Mouse (Mus musculus): Measurements from ENCODE around the gene Mrpl36. TPM values are rescaled to one million over a fixed set of nuclear protein-coding genes. Genes with fewer than 3 reads are reported as not detected.

Gene Mrpl36
- total RNA-seq, 1 experiment from 2014 or later, result 72.8 TPM

DNA sequence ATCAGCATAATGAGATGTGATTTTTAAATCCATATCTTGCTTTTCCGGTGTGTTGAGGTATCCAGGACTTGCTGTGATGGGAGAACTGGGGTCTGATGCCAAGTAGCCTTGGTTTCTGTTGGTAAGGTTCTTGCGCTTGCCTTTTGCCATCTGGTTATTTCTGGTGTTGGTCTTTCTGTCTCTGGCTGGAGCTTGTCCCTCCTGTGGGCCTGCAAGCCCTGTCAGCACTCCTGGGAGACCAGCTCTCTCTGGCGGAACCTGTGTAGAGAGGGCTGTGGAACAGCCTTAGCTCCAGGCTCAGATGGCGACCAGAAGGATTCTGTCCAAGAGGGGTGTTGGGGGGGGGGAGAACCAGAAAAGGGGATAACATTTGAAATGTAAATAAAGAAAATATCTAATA lies 18.4 kb downstream of the Mrpl36 start:
- no peak for DNase-seq

DNA sequence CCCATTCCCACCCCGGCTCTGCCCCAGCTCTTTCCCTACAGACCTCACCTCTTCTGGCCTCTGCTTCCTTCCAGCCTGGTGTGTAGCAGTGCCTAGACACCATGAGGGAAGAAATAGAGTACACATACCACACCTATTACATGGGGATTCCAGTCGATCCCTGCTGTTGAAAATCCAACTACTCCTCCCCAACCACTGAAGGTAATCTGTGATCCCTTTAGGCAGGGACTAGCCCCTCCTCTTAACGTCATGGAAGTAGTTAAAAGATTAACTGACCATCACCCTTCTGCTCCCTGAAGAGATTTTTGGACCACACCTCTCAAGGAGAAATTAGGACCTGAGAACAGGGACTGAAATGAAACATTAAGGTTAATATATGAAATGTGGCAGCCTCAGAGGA lies 18.9 kb downstream of the Mrpl36 start:
- DNase-seq, result no peak

DNA sequence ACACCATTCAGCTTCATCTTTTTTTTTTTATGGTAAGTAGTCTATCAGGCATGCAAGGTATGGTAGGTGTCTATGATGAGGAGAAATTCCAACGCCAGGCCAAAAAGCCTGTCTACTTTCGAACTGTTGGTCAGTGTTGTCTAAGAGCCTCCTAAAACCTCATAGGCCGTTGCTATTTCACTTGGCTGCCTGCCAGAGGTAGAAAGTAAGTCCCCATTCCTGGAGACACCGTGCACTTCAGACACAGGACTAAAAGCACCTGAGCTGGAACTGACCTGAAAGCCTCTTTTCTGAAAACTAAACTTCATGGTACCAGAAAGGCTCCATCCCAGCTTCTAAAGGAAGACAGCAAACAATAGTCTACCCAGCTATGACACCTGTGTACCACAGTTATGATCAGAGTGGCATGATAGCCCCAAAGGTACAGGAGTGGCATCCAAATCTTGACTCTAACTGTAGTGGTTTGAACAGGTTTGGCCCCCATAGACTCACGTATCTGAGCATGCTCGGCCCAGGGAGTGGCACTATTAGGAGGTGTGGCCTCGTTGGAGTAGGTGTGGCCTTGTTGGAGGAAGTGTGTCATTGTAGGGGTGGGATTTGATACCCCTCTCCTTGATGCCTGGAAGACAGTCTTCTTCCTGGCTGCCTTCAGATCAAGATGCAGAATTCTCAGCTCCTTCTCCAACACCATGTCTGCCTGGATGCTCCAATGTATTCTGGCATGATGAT lies 19.8 kb downstream of the Mrpl36 start:
- no peak for DNase-seq

DNA sequence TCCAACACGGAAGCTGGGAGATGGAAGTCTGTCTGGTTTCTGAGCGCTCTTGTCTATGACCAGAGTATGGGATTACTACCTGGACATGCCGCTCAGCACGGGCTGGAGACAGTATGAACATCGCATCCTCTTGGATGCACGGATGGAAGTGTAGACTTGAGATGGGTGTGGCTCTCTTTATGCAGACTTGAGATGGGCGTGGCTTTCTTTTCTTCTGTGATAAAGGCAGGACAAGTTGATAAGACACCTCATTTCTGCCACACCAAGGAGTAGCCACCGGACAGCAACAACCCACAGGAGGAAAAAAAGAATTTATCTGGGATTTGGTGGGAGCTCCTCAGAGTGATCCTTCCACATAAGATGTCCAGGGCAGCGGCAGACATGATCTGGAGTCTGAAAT lies 22.4 kb downstream of the Mrpl36 start:
- no peak for DNase-seq

DNA sequence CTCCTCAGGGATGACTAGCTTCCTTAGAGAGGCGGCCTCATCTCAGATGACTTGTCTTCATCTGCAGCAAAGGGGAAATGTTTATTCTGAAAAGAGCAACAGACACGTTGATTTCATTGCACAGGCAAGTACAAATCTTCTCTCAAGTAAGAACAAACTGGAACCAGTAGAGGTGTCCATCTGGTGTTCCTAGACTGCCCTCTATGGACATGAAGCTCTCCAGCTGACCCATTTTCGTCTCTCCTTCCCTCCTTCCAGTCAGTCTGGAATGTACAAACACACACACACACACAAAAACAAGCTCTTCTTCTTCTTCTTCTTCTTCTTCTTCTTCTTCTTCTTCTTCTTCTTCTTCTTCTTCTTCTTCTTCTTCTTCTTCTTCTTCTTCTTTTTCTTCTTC lies 23.6 kb downstream of the Mrpl36 start:
- DNase-seq, result no peak

DNA sequence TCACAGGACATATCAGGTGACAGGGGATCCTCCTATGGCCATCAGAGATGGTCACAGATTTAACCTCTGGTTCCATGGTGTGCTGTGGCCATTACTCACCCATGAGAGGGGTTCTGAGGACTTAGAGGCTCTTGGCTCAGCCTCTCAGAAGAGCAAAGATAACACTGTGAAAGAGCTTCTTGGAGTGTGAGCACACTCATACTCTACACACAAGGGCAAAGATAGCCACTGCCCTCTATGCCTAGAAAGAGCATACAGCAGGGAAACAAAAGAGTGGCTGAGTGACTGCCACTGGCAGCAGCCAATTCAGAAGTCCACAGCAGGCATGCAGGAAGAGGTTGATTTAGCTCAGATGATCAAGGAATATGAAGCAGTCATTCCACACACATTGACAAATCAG lies 24.2 kb downstream of the Mrpl36 start:
- DNase-seq, result no peak

DNA sequence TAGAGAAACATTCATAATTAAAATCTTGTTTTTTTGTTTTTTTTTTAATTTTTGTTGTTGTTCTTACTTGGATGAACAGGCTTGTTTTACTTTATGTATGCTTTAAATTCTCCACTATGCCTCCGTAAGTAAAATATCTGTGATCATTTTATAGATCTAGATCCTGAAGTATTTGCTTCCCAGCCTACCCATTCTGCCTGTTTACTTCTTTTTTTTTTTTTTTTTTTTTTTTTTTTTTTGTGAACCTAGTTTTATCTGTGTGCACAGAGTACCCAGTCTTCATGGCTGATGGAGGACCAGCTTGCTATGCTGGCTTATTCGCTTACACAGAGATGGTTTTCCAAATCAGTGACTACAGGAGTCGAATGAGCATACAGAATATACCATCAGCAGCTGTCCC lies 28.8 kb downstream of the Mrpl36 start:
- DNase-seq, result no peak

DNA sequence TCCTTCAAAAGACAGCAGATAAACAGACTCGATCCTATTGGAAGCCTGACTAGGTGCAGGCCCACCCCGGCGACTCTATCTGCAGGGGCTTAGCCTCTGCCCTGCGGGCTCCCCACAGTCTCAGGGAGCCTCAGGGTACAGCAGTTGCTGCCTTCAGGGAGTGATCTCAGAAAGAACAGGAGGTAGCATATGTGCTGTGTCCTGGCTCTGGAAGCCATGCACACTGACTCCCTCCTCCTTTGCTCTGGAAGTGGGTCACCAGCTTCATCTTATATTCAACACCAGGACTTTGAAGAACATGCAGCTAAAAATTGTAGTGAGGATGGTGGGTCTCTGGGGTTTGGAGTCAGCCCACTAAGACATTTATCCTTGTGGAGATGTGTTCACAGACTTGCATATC lies 45.1 kb downstream of the Mrpl36 start:
- DNase-seq, result no peak

DNA sequence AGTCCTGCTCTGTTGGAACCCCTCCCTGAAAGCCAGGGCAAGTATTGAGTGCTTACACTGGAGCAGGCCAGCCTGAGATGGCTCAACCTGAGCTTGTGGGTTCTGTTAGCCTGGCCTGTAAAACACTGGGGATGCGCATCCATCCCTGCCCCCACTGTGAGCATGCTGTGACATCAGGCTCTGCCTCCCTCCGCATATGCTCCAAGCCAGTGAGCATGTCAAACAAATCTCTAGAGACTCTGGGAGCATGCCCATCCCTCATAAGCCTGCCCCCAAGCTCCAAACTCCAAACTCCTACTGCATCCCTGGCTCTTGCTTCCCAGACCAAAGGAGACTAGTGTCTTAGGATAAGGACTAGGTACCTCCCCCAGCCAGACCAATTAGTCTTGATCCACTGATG lies 46.3 kb downstream of the Mrpl36 start:
- DNase-seq, result no peak

DNA sequence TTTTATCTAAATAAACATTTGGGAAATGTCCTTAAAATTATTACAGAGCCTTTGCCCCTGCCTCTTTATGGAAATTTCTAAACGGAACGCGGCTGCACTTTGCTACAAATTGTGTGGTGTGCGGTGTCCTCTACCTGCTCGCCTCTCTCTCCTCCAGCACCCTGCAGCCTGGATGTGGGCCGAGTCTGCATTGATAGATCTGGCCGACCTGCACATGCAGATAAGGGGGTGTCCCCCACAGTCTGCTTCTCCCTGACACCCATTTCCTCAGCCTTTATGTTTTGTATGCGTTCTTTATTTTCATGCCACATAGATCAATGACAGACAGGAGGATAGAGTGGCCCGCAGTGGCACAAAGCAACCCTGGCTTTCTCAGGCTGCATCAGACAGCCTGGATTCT lies 49.3 kb downstream of the Mrpl36 start:
- no peak for DNase-seq

Other genes with a start within 250 kb of the Mrpl36 start
- gene Irx4, start 68.0 kb upstream of the Mrpl36 start, total RNA-seq (2021), result not detected in 2 replicates
- gene Ndufs6, start within 50 bp of the Mrpl36 start, total RNA-seq (2021), result 214 and 226 TPM in 2 replicates
- gene Lpcat1, start 138.7 kb downstream of the Mrpl36 start, total RNA-seq (2021), result 12.7 and 20.9 TPM in 2 replicates
- gene Slc6a3, start 208.2 kb downstream of the Mrpl36 start, total RNA-seq (2021), result 0.12 TPM in 1 of 2 replicates, not detected in the other